Mouse (Mus musculus): ENCODE data around the gene Gm11938.

- no peak for TF ChIP-seq POLR2A (IDR thresholded peaks at IDR 0.05; ENCODE audit: borderline replicate concordance, insufficient read depth, low read length)
- no peak for TF ChIP-seq CTCF (IDR thresholded peaks at IDR 0.05; ENCODE audit: borderline replicate concordance, insufficient read depth, low read depth, low read length)
Observed at GRCm38 (mm10) chr11:99637086-99637485, 34.0 kb upstream of the Gm11938 start.

All from cerebellum, adult 2 months (tissue).